Mouse (Mus musculus) gastrocnemius, adult 2 months (tissue): ENCODE measurements at regions not wholly inside any gene's neighbourhood (a gene's known extent, or its start where the extent isn't known, plus 50 kb on each side); places are given as distances from the start of the nearest gene placed in this dataset.

Experiments used
- DNase-seq: peaks from one replicate; pipeline ENCODE4 v3.0.0; 2022
- H3K27ac ChIP-seq: fragments of 200-600 bp; 2 replicates; pipeline ENCODE4 v1.8.1; 2022; ENCODE audit warnings: mild to moderate bottlenecking
- H3K4me3 ChIP-seq: fragments of 200-600 bp; 2 replicates; pipeline ENCODE4 v1.8.1; 2022; ENCODE audit warnings: mild to moderate bottlenecking, moderate library complexity
- CTCF ChIP-seq: fragments of 200-600 bp; IDR thresholded peaks from 2 replicates; pipeline ENCODE4 v1.8.1; 2022; ENCODE audit warnings: antibody characterized with exemption, mild to moderate bottlenecking, moderate library complexity
- intact Hi-C: fragments of 180-260 bp; cut with DNase I; formaldehyde crosslinking; loops from one replicate; pipeline ENCODE4 v1.15.1; 2025

- no peak for DNase-seq
- Histone ChIP-seq H3K27ac (no peak overlapping the region), H3K4me3 (no peak overlapping the region)
- intact Hi-C loops = no loop called here
- TF ChIP-seq CTCF = no peak
These were observed 125.3 kb upstream of the Cpeb2 start for GRCm38 (mm10) chr5:43107436-43108259.

- Histone ChIP-seq H3K4me3 (no peak overlapping the region), H3K27ac (no peak overlapping the region)
- DNase-seq = no peak
- intact Hi-C loops = no loop called here
- TF ChIP-seq CTCF = no peak
These were observed 124.7 kb upstream of the Cpeb2 start for GRCm38 (mm10) chr5:43108260-43108589.

DNA sequence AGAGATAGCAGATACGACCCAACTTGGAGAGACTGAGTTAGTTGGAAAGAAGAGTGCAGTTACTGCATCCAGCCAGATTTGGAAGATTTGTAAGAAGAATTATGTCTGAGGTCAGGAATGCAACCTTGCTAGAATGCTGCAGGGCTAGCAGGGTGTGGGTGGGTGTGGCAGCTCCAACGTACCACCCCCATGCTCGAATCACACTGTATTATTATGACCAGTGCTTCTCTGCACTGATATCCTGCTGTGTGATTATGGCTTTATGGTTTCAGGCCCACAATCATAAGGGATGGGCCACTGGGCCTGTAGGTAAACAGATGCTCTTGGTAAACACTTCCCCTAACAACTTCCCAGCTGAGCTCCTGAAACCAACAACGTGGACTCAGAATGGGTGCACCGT lies 122.8 kb upstream of the Cpeb2 start:
- no peak for DNase-seq
- no peak for TF ChIP-seq CTCF
- intact Hi-C loops = no loop called here
- no peak overlapping the region for H3K27ac ChIP-seq
- no peak overlapping the region for H3K4me3 ChIP-seq

DNA sequence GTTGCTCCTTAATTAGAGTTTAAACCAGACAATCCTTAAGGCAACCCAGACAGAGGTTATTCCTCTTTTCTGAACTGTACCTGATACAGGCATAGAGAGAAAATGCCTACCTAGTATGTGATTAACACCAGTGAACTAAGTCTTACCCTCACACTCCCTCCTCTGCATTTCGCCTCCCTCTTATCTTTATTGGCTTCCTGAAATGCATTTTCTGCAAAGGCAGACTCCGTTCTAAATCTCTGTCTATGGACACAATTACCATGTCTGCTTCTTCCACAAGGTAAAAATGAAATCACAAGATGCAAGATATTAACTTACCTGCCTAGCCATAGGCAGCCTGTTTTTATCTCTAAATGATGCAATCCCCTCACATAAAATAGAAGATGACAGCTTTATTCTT lies 121.2 kb upstream of the Cpeb2 start:
- no peak overlapping the region for H3K4me3 ChIP-seq
- intact Hi-C loops = no loop called here
- no peak for DNase-seq

DNA sequence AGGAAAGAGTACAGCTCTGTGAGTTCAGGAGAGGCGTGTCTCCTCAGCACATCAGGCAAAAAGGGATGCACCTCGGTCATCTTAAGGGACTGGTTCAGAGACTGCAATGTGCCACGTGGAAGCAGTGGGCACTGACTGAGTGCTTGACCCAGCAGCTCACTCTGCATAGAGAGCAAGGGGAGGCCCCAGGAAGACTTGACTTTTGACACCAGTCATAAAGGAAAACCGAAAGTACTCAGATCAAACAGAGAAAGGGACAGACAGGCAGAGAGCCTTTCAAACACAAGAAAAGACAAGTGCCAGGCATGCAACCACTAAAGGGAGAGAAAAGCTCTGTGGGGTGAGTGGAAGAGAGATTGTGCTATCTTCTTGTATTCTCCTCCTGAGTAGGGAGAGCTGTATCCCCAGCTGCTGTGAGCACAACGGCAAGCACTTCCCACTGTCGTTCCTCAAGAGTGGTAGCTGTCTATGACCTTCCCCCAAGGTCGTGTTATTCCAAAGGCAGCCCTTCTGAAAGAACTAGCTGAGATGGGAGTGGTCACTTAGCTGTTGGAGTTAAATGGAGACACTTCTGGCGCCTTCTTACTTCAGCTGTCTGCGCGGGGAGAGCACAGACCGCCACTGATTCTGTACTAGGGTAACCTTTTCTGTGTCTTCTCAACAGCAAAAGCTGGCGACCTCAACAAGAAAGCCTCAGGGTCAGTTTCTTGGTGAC lies 119.4 kb upstream of the Cpeb2 start:
- H3K27ac ChIP-seq = no peak overlapping the region
- intact Hi-C loops = no loop called here
- H3K4me3 ChIP-seq = no peak overlapping the region

More for the DNA sequence above, 121.2 kb upstream of the Cpeb2 start:
- TF ChIP-seq CTCF = no peak
- H3K27ac ChIP-seq = no peak overlapping the region

GRCm38 (mm10) chr5:43115507-43115906 lies 117.5 kb upstream of the Cpeb2 start:
- Histone ChIP-seq H3K27ac (no peak overlapping the region), H3K4me3 (no peak overlapping the region)
- intact Hi-C loops = no loop called here
- no peak for DNase-seq
- TF ChIP-seq CTCF = no peak

More for the DNA sequence above, 119.4 kb upstream of the Cpeb2 start:
- no peak for TF ChIP-seq CTCF
- no peak for DNase-seq

DNA sequence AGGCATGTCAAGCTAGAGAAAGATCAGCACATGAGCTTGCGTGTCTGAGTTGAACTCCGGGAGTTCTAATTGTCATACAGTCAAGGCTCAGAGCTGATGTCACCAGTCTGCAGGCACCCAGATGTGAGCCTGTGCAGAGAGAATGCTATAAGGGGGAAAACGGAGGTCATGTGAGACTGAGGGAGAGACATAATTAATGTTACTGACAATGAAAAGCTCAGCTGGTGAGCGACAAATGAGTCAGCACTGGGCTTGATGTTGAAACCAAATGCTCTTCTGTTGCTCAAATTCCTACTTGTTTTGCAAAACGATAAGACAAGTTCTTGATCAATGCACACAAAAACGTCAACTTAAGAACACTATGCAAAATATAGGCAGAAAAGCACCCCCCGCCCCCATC lies 116.1 kb upstream of the Cpeb2 start:
- Histone ChIP-seq H3K4me3 (no peak overlapping the region), H3K27ac (no peak overlapping the region)
- intact Hi-C loops = no loop called here
- no peak for DNase-seq
- TF ChIP-seq CTCF = no peak

DNA sequence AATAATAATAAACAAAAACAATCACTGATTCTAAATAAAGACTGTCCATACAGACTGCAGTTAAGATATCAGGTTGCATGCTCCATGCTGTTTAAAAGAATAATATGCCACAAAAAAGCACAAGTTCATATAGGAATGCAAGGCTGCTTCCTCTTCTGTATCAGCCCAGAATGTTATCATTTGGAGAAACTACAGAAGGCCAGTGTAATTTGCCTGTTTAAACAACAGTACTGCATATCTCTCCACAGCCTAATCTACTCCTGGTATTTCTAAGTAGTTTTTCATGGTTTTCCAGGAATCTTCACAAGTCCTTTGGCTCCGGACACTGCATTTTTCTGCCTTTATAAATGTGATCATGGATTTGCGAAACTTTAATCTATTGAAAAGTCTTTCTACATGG lies 111.9 kb upstream of the Cpeb2 start:
- H3K27ac ChIP-seq = no peak overlapping the region
- no peak overlapping the region for H3K4me3 ChIP-seq
- intact Hi-C loops = no loop called here
- DNase-seq = no peak
- no peak for TF ChIP-seq CTCF

- no peak for DNase-seq
- no peak for TF ChIP-seq CTCF
- intact Hi-C loops = no loop called here
- H3K4me3 ChIP-seq = no peak overlapping the region
- no peak overlapping the region for H3K27ac ChIP-seq
These were observed 108.7 kb upstream of the Cpeb2 start for GRCm38 (mm10) chr5:43124301-43124700.

DNA sequence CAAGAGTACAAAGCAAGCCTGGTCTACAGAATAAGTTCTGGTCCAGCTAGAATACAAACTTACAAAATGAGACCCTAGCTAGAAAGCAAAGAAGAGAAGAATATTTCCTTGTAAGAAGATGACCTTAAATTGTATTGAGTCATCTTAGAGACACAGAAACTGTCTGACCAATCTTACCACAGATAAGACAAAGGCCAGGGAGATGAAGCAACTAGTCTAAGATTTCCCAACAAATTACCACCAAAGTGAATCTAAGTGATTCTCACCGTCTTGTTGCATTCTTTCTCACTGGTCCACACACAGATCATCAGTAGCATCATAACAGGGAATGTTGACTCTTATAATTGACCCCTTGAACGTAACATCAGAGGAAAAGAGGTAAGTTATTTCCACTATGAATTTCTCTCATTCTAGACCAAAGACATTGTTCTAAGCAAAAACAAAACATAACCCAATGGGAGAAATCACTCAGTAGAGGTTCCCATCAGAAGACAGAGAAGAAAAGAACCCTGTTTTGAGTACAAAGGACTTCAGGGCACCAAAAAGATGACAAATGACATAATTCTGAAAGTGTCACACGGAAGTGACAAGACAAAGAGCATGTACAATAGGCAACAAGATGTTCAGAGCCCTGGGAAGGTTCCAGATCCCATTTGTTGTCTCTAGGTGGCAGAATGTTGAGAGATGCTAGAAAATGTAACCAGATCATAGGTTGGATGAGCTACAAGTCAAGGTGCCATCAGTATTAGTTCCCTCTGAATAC lies 107.0 kb upstream of the Cpeb2 start:
- intact Hi-C loops = no loop called here
- TF ChIP-seq CTCF = no peak
- no peak for DNase-seq
- Histone ChIP-seq H3K27ac (no peak overlapping the region), H3K4me3 (no peak overlapping the region)

DNA sequence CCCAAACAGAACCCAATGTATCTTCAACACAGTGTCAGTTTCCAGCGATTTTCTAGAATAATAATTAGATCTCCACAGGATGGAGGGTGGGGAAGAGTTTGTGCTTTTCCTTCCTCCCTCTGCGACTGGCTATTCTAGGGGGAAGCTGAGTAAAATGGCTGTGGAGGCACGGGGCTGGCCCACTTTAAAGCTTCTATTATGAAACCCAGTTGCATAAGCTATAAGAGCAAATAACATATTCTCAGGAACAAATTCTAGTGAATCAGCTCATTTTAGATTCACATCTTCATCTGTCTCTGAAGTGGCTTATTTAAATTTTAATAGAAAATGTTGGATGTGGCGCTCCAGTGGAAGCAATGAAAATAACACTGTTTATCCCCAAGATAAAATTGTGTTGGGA lies 102.6 kb upstream of the Cpeb2 start:
- no peak overlapping the region for H3K4me3 ChIP-seq
- no peak for DNase-seq
- intact Hi-C loops = no loop called here
- no peak overlapping the region for H3K27ac ChIP-seq
- no peak for TF ChIP-seq CTCF

- intact Hi-C loops = no loop called here
- Histone ChIP-seq H3K27ac (no peak overlapping the region), H3K4me3 (no peak overlapping the region)
- DNase-seq = no peak
- TF ChIP-seq CTCF = no peak
These were observed 101.9 kb upstream of the Cpeb2 start for GRCm38 (mm10) chr5:43130901-43131557.

- H3K4me3 ChIP-seq = no peak overlapping the region
- TF ChIP-seq CTCF = no peak
- no peak overlapping the region for H3K27ac ChIP-seq
- DNase-seq = no peak
- intact Hi-C loops = no loop called here
These were observed 99.3 kb upstream of the Cpeb2 start for GRCm38 (mm10) chr5:43133672-43134071.
